Mouse (Mus musculus): ENCODE data around the gene Myo1h. TPM values are rescaled to one million over a fixed set of nuclear protein-coding genes. Genes with fewer than 3 reads are reported as not detected.

Myo1h gene
- total and polyA plus RNA-seq, 2 experiments from 2014 or later, result 0.44 to 0.67 TPM

DNA sequence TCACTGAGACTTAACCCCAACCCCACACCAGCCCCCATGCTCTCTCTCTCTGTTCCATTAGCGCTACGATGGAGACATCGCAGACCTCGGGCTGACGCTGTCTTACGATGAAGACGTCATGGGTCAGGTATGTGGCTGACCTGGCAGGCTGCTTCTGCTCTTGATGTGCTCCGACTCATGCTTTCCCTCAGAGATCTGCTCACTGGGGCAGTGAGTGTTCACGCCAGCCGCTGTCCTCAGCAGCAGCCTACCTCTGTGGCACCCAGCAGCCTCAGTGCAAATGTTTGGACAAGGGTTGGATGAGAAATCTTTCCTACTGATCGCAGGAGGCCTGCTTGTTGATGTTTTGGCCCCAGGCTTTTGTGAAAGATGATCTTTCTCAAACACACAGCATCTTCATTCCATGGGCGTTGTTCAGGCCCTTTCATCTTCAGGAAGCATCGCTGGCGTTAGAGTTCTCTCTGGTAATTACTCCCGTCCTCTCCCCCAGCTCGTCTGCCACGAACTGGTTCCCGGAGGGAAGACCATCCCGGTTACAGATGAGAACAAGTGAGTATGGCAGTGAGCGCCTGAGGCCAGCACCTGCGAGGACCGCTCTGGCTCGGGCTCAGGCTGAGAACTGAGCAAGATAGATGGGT is 123.5 kb downstream of the Myo1h start:
- Histone ChIP-seq H3K4me2 (ENCODE audit: low read depth) (no peak overlapping the region), H3K9me3 (ENCODE audit: low read length) (no peaks in the 10 kb centered on the region), H3K27ac (ENCODE audit: low read depth, low read length) (no peak overlapping the region), H3K36me3 (ENCODE audit: insufficient read depth) (peaks cover 98% of the 10 kb centered on the region), H3K27me3 (ENCODE audit: insufficient read depth, low read length) (no peaks in the 10 kb centered on the region), H3K9ac (no peak overlapping the region), H3K4me1 (ENCODE audit: insufficient read depth) (no peaks in the 10 kb centered on the region), H3K4me3 (ENCODE audit: low read depth, low read length) (no peak overlapping the region)
- TF ChIP-seq CTCF (IDR thresholded peaks at IDR 0.05; ENCODE audit: low read depth), result no peak
- no peak for ATAC-seq
- 89% methylated on average over 23 of the region's 23 CpGs for WGBS
- no peak for DNase-seq

DNA sequence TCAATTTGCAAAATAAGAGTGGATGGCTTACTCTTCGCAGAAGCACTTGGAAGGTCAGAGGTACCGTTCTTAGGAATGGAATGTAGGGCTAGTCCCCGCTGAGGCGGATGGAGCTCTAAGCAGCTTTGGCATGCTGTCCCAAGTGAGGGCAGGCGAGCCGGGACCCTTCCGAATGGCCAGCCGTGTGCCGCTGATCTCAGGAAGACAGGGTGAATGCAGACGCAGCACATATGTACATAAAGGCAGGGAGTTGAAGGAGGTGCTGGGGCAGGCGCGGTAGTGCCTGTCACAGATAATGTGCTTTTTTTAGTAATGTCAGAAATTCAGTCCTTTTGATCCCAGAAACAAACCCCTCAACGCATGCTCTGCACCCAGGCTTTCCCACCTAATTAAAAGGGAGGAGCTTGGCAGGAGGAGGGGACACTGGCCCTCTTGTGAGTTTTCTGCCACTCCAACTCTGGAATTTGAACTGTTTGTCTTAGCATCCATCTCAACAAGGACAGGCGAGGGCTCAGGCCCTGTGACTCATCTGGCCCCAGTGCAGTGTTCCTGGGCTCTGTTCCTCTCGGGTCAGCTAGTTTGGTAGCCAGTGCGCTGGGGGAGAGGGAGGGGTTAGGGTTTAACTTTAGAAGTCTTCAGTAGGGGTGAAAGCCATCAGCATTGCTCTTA is 124.2 kb downstream of the Myo1h start:
- Histone ChIP-seq H3K36me3 (ENCODE audit: insufficient read depth) (peaks cover 98% of the 10 kb centered on the region), H3K27me3 (ENCODE audit: insufficient read depth, low read length) (no peaks in the 10 kb centered on the region), H3K4me1 (ENCODE audit: insufficient read depth) (no peaks in the 10 kb centered on the region), H3K27ac (ENCODE audit: low read depth, low read length) (no peak overlapping the region), H3K9me3 (ENCODE audit: low read length) (no peaks in the 10 kb centered on the region), H3K4me3 (ENCODE audit: low read depth, low read length) (no peak overlapping the region), H3K4me2 (ENCODE audit: low read depth) (no peak overlapping the region), H3K9ac (no peak overlapping the region)
- DNase-seq, result no peak
- TF ChIP-seq CTCF (IDR thresholded peaks at IDR 0.05; ENCODE audit: low read depth), result no peak
- WGBS, result 80% methylated on average over 16 of the region's 16 CpGs
- ATAC-seq, result no peak

Small RNA genes lying within 50 kb of the gene (microRNA-seq; reads per million reads assigned to microRNA genes)
- gene Mir7027, result 0.24 to 0.39 reads per million in 2 experiments

Other genes starting within 250 kb of the Myo1h start
- gene Usp30, start 223.7 kb upstream of the Myo1h start, total RNA-seq (2014; rRNA removed), result 28.5 and 47.7 TPM in 2 replicates
- 14.4 and 18.0 TPM in 2 replicates for gene Usp30, start 223.7 kb upstream of the Myo1h start, polyA plus RNA-seq (2015; fragmentation: Nextera tagmentation; extraction: Ambion mirVana)
- gene Svop, start 197.6 kb upstream of the Myo1h start, total RNA-seq (2014; rRNA removed), result 153 and 177 TPM in 2 replicates
- gene Svop, start 197.6 kb upstream of the Myo1h start, polyA plus RNA-seq (2015; fragmentation: Nextera tagmentation; extraction: Ambion mirVana), result 89.7 and 97.5 TPM in 2 replicates
- gene Alkbh2, start 160.9 kb upstream of the Myo1h start, total RNA-seq (2014; rRNA removed), result 4.6 and 5.8 TPM in 2 replicates
- 6.9 and 7.6 TPM in 2 replicates for gene Alkbh2, start 160.9 kb upstream of the Myo1h start, polyA plus RNA-seq (2015; fragmentation: Nextera tagmentation; extraction: Ambion mirVana)
- 6.7 and 7.8 TPM in 2 replicates for gene Ung, start 158.8 kb upstream of the Myo1h start, total RNA-seq (2014; rRNA removed)
- gene Ung, start 158.8 kb upstream of the Myo1h start, polyA plus RNA-seq (2015; fragmentation: Nextera tagmentation; extraction: Ambion mirVana), result 7.5 and 9.1 TPM in 2 replicates
- gene Acacb, start 142.6 kb upstream of the Myo1h start, total RNA-seq (2014; rRNA removed), result 2.0 and 4.0 TPM in 2 replicates
- gene Acacb, start 142.6 kb upstream of the Myo1h start, polyA plus RNA-seq (2015; fragmentation: Nextera tagmentation; extraction: Ambion mirVana), result 2.7 and 4.3 TPM in 2 replicates
- 0.62 and 0.67 TPM in 2 replicates for gene Foxn4, start 15.4 kb upstream of the Myo1h start, total RNA-seq (2014; rRNA removed)
- 0.52 and 0.76 TPM in 2 replicates for gene Foxn4, start 15.4 kb upstream of the Myo1h start, polyA plus RNA-seq (2015; fragmentation: Nextera tagmentation; extraction: Ambion mirVana)
- 61.6 and 63.0 TPM in 2 replicates for gene Kctd10, start 91.3 kb downstream of the Myo1h start, total RNA-seq (2014; rRNA removed)
- 69.7 and 74.1 TPM in 2 replicates for gene Kctd10, start 91.3 kb downstream of the Myo1h start, polyA plus RNA-seq (2015; fragmentation: Nextera tagmentation; extraction: Ambion mirVana)
- gene Ube3b, start 91.4 kb downstream of the Myo1h start, total RNA-seq (2014; rRNA removed), result 45.1 and 46.8 TPM in 2 replicates
- 31.0 and 35.2 TPM in 2 replicates for gene Ube3b, start 91.4 kb downstream of the Myo1h start, polyA plus RNA-seq (2015; fragmentation: Nextera tagmentation; extraction: Ambion mirVana)
- 26.2 and 26.8 TPM in 2 replicates for gene Mmab, start 154.9 kb downstream of the Myo1h start, total RNA-seq (2014; rRNA removed)
- 22.7 and 28.6 TPM in 2 replicates for gene Mmab, start 154.9 kb downstream of the Myo1h start, polyA plus RNA-seq (2015; fragmentation: Nextera tagmentation; extraction: Ambion mirVana)
- 99.3 and 112 TPM in 2 replicates for gene Mvk, start 155.1 kb downstream of the Myo1h start, total RNA-seq (2014; rRNA removed)
- 59.0 and 65.7 TPM in 2 replicates for gene Mvk, start 155.1 kb downstream of the Myo1h start, polyA plus RNA-seq (2015; fragmentation: Nextera tagmentation; extraction: Ambion mirVana)

All from forebrain, postnatal 0 days (tissue).